Mouse (Mus musculus) liver (tissue): ENCODE results near the gene Gstp1.
"Not testable (repeated sequence)": the region's sequence is repeated elsewhere in the genome, so short reads cannot be mapped to it uniquely, and the experiment has no call there.

Experiments
- DNase-seq: peaks from one replicate; pipeline ENCODE4 v3.0.0-alpha.2; 2020; ENCODE audit warnings: mixed read lengths

Gstp1 gene

GRCm38 (mm10) chr19:4037788-4038232 lies at the start of gene Gstp1:
Gstp1 (minus strand) TSS chr19:4037985.
- DNase-seq: peak; percentile 90

- no peak for DNase-seq
Measured at GRCm38 (mm10) chr19:4087090-4087489, 49.3 kb upstream of the Gstp1 start.

GRCm38 (mm10) chr19:4086156-4086555 lies 48.4 kb upstream of the Gstp1 start:
- no peak for DNase-seq

GRCm38 (mm10) chr19:4084984-4085383 lies 47.2 kb upstream of the Gstp1 start:
- DNase-seq: no peak

GRCm38 (mm10) chr19:4083826-4084225 lies 46.0 kb upstream of the Gstp1 start:
- no peak for DNase-seq

GRCm38 (mm10) chr19:4083316-4083715 lies 45.5 kb upstream of the Gstp1 start:
- no peak for DNase-seq

- DNase-seq: no peak
Measured at GRCm38 (mm10) chr19:4082219-4082965, 44.6 kb upstream of the Gstp1 start.

GRCm38 (mm10) chr19:4081394-4081793 lies 43.6 kb upstream of the Gstp1 start, which contains the start of gene Cabp2:
Cabp2 (plus strand) TSS chr19:4081578.
- no peak for DNase-seq

- peak; percentile 59 for DNase-seq
Measured at GRCm38 (mm10) chr19:4080511-4081009, 42.8 kb upstream of the Gstp1 start.

- DNase-seq: no peak
Measured at GRCm38 (mm10) chr19:4079594-4079993, 41.8 kb upstream of the Gstp1 start.

GRCm38 (mm10) chr19:4075531-4075930 lies 37.7 kb upstream of the Gstp1 start:
- no peak for DNase-seq

- DNase-seq: no peak
Measured at GRCm38 (mm10) chr19:4072706-4073424, 35.1 kb upstream of the Gstp1 start.

GRCm38 (mm10) chr19:4071406-4071805 lies 33.6 kb upstream of the Gstp1 start:
- no peak for DNase-seq

GRCm38 (mm10) chr19:4070756-4071155 lies 33.0 kb upstream of the Gstp1 start:
- DNase-seq: no peak

GRCm38 (mm10) chr19:4070311-4070710 lies 32.5 kb upstream of the Gstp1 start:
- no peak for DNase-seq

- DNase-seq: no peak
Measured at GRCm38 (mm10) chr19:4068717-4069410, 31.1 kb upstream of the Gstp1 start.

- DNase-seq: not testable (repeated sequence)
Measured at GRCm38 (mm10) chr19:4068242-4068641, 30.5 kb upstream of the Gstp1 start.

- DNase-seq: no peak
Measured at GRCm38 (mm10) chr19:4066877-4067276, 29.1 kb upstream of the Gstp1 start.

- DNase-seq: no peak
Measured at GRCm38 (mm10) chr19:4066280-4066679, 28.5 kb upstream of the Gstp1 start.

GRCm38 (mm10) chr19:4064501-4064900 lies 26.7 kb upstream of the Gstp1 start:
- DNase-seq: not testable (repeated sequence)

- DNase-seq: not testable (repeated sequence)
Measured at GRCm38 (mm10) chr19:4063357-4063756, 25.6 kb upstream of the Gstp1 start.

GRCm38 (mm10) chr19:4060899-4061465 lies 23.2 kb upstream of the Gstp1 start:
- no peak for DNase-seq
